Mouse (Mus musculus): ENCODE results near the gene Wdr45.
"Not testable (repeated sequence)": the region's sequence is repeated elsewhere in the genome, so short reads cannot be mapped to it uniquely, and the experiment has no call there.

DNA sequence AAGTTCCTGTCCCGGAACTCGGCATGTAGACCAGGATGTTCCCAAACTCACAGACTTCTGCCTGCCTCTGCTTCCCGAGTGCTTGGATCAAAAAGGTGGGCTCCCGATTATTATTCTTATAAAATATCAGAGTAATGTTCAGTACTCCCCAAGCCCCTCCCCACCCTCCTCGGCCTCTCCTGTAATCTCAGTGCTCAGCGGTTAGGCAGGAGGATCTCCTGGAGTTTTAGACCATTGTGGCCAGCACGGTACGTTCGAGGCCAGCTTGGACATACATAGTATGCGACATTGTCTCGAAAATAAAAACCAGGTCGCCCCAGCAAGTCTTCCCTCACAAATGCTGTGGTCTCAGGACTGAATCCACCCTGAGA, 384 bp upstream of the Wdr45 start:
- TF ChIP-seq CTCF (conservative IDR thresholded peaks at IDR 0.05 in 1 of 2, IDR thresholded peaks at IDR 0.05 in 1 of 2; ENCODE audit: low read depth in 2 of 2, low read length in 2 of 2); ZNF384 (IDR thresholded peaks at IDR 0.05; ENCODE audit: low read depth, low read length); JUND (conservative IDR thresholded peaks at IDR 0.05; ENCODE audit: low read depth, low read length); CHD2 (IDR thresholded peaks at IDR 0.05; ENCODE audit: low read length); TCF12 (IDR thresholded peaks at IDR 0.05; ENCODE audit: low read depth, low read length); USF2 (conservative IDR thresholded peaks at IDR 0.05; ENCODE audit: low read depth, low read length); ZKSCAN1 (IDR thresholded peaks at IDR 0.05; ENCODE audit: borderline replicate concordance, low read depth, low read length); JUN (IDR thresholded peaks at IDR 0.05; ENCODE audit: insufficient read depth, low read depth, low read length); ZMIZ1 (IDR thresholded peaks at IDR 0.05; ENCODE audit: low read depth, low read length); USF1 (IDR thresholded peaks at IDR 0.05; ENCODE audit: low read depth, low read length); POLR2A (IDR thresholded peaks at IDR 0.05; ENCODE audit: low read depth, low read length); NELFE (IDR thresholded peaks at IDR 0.05; ENCODE audit: low read depth, low read length): not testable (repeated sequence)

Measured in CH12.LX (cell line).